Mouse (Mus musculus) liver, embryonic 15.5 days (tissue): ENCODE data around the gene Rsph10b. TPM values are rescaled to one million over a fixed set of nuclear protein-coding genes. Genes with fewer than 3 reads are reported as not detected.

ENCODE experiments used
- ATAC-seq: fragments of 200-750 bp; cut with Nextera tagmentation; 2 replicates; pipeline ENCODE4 v1.8.0; 2017; ENCODE audit warnings: moderate number of reproducible peaks, mild to moderate bottlenecking, moderate library complexity; ENCODE audit not compliant: insufficient read depth
- H3K27ac ChIP-seq: fragments of 300-500 bp; sonication (generic); replicated peaks from 2 replicates; pipeline ENCODE4 v1.5.1; 2015; ENCODE audit warnings: mild to moderate bottlenecking, inconsistent platforms
- H3K27me3 ChIP-seq: fragments of 300-500 bp; sonication (generic); 2 replicates; pipeline ENCODE4 v1.6.1; 2015; ENCODE audit warnings: mild to moderate bottlenecking, inconsistent platforms
- H3K36me3 ChIP-seq: fragments of 300-500 bp; sonication (generic); replicated peaks from 2 replicates; pipeline ENCODE4 v1.6.1; 2015; ENCODE audit warnings: moderate library complexity, mild to moderate bottlenecking, inconsistent platforms
- H3K4me1 ChIP-seq: fragments of 300-500 bp; sonication (generic); replicated peaks from 2 replicates; pipeline ENCODE4 v1.6.1; 2015; ENCODE audit warnings: inconsistent platforms
- H3K4me2 ChIP-seq: fragments of 300-500 bp; sonication (generic); 2 replicates; pipeline ENCODE4 v1.6.1; 2015; ENCODE audit warnings: moderate library complexity, mild to moderate bottlenecking, inconsistent platforms
- H3K4me3 ChIP-seq: fragments of 300-500 bp; sonication (generic); replicated peaks from 2 replicates; pipeline ENCODE4 v1.5.1; 2015; ENCODE audit warnings: mild to moderate bottlenecking, inconsistent platforms
- H3K9ac ChIP-seq: fragments of 300-500 bp; sonication (generic); 2 replicates; pipeline ENCODE4 v1.6.1; 2015; ENCODE audit warnings: moderate library complexity, mild to moderate bottlenecking, inconsistent platforms
- H3K9me3 ChIP-seq: fragments of 300-500 bp; sonication (generic); replicated peaks from 2 replicates; pipeline ENCODE4 v1.6.1; 2016; ENCODE audit warnings: inconsistent platforms
- WGBS: fragments of 180-500 bp; shearing (Covaris S2); methylation state at CpG from one replicate; pipeline ENCODE4 v1.1.7; 2015; ENCODE audit warnings: mixed read lengths; ENCODE audit not compliant: insufficient replicate concordance; 5-methylcytosine and 5-hydroxymethylcytosine counted together
- polyA plus RNA-seq: library from polyadenylated mRNA; unstranded; fragments of >200 nt; fragmentation: Nextera tagmentation; extraction: Ambion mirVana; gene quantifications from 2 replicates; pipeline ENCODE4 v1.2.1, GENCODE M21; 2015

The Rsph10b gene
- 0.40 and 0.70 TPM in 2 replicates for polyA plus RNA-seq

DNA sequence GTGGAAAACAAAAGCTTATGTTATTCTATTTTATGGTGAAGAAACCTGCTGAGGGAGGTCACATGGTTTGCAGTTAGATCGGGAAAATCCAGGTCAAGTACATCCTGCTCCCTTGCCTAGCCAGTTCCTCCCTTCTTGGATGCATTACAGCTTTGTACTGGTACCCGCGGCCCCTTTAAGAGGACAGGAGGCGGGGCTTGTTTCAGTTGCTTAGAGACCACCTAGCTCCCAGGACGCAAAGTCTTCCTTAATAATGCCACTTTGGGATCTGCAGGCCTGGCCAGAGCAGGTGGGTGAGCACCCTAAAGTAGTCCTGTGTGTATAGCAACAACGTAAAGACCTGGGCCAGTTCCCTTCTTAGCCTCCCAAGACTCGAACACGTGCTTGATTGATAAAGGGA, at the start of gene Rsph10b:
Rsph10b (plus strand) TSS at position 205 of the 400 bp plus-strand sequence.
- Histone ChIP-seq H3K4me2 (no peak within 1 kb of the TSS), H3K4me3 (no peak within 1 kb of the TSS), H3K9ac (no peak within 1 kb of the TSS), H3K9me3 (no peaks in the 10 kb centered on the region), H3K4me1 (peaks cover 7% of the 10 kb centered on the region; the same call in 1 of the 2 replicates), H3K36me3 (peaks cover 48% of the 10 kb centered on the region), H3K27ac (no peak within 1 kb of the TSS), H3K27me3 (no peaks in the 10 kb centered on the region; the same call in 1 of the 2 replicates)
- 45% methylated on average over 8 of the region's 8 CpGs for WGBS
- ATAC-seq: no peak

DNA sequence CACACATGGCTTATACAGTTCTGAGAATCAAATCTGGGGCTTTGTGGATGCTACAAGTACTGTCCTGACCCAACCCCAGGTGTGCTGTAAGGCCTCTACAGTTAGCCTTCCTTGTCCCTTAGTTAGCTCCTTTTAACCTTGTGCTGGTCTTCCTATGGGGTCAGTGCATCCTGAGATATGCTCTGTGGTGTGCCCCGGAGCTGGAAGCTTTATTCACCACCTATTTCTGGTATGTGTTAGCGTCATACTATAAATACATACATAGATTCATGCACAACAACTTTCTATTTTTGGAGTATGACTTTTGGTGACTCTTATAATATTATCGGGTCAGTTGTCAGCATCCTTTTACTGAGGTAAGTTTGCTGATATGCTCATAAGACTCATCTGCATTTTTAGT, 47.6 kb upstream of the Rsph10b start:
- WGBS: 91% methylated on average over 3 of the region's 3 CpGs
- Histone ChIP-seq H3K9me3 (0 out of 2 replicates have a peak, but pooled peaks cover 8% of the 10 kb centered on the region), H3K36me3 (peaks cover 100% of the 10 kb centered on the region), H3K4me3 (no peak overlapping the region), H3K27ac (no peak overlapping the region), H3K27me3 (no peaks in the 10 kb centered on the region), H3K4me1 (no peaks in the 10 kb centered on the region), H3K9ac (no peak overlapping the region), H3K4me2 (no peak overlapping the region)
- no peak for ATAC-seq

DNA sequence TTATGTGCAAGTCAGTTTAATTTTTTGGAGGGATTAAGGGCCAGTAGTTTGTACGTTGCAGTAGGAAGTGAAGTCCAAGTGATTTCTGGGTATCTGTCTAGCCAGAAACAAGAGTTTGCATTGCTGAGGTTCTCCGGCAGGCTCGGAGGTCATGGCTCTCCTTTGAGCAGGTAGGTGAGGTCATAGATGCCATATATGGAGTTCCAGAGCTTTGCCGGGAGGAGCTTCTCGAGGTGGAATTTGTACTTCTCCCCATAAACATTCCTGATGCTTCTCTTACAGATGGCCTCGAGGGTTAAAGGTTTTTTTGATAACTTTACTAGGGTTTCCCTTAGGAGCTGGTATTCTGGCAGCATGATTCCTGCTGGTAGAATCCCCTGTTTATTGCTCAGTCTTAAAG, 42.1 kb upstream of the Rsph10b start:
- H3K27ac ChIP-seq: no peak overlapping the region
- peaks cover 25% of the 10 kb centered on the region for H3K4me1 ChIP-seq
- no peak overlapping the region for H3K4me2 ChIP-seq
- no peaks in the 10 kb centered on the region for H3K27me3 ChIP-seq
- ATAC-seq: no peak; the same call in 1 of the 2 replicates
- peaks cover 100% of the 10 kb centered on the region for H3K36me3 ChIP-seq
- H3K9ac ChIP-seq: no peak overlapping the region
- H3K4me3 ChIP-seq: no peak overlapping the region
- H3K9me3 ChIP-seq: no peaks in the 10 kb centered on the region
- 77% methylated on average over 6 of the region's 6 CpGs for WGBS

DNA sequence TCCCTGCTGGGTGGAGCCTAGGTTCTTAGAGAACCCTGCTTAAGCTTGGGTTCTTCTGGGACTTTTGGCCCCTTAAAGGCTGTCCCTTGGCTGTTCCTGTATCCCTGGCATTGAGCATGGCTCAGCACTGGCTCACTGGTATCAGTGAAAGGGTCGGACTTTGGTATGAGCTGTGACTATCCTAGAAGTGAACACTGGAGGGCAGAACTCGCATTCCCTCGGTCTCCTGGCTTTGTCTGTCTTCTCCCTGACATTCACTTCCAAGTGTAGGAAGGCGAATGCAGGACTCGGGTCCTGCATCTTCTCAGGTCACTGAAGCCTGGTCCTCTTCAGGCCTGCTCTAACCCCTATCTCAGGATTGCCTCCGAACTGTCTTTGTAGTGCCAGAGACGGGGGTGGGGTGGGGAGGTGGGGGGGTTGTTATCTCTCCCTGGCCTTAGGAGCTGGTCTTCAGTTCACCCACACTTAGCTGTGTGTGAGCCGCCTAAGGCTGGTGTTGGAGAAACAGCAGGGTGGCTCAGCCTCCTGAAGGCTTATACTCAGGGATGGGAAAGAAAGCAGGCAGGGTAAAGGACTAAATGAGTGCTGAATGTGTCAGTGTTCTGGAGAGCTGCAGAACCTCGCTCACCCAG, 40.5 kb upstream of the Rsph10b start:
- H3K36me3 ChIP-seq: peaks cover 100% of the 10 kb centered on the region
- WGBS: 55% methylated on average over 9 of the region's 9 CpGs

DNA sequence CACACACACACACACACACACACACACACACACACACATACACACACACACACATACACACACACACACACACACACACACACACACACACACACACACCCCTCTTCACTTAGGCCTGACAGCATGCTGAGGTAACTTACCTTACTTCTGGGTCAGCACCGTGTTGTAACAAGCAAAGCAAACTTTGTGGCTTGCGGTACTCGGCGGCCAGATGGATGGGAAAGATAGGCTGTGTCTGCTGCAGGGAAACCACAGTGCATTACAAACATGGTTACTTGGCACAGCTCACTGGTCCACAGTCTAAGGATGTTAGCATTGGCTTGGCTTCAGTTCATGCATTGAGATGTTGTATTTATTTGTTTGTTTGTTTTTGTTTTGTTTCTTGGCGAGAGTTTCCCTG, 39.4 kb upstream of the Rsph10b start:
- peak; percentile 56 for ATAC-seq
- H3K27ac ChIP-seq: no peak overlapping the region
- no peaks in the 10 kb centered on the region for H3K9me3 ChIP-seq
- no peak overlapping the region for H3K4me3 ChIP-seq
- H3K4me2 ChIP-seq: no peak overlapping the region
- H3K27me3 ChIP-seq: no peaks in the 10 kb centered on the region
- H3K36me3 ChIP-seq: peaks cover 100% of the 10 kb centered on the region
- peaks cover 25% of the 10 kb centered on the region for H3K4me1 ChIP-seq
- 16% methylated on average over 5 of the region's 5 CpGs for WGBS
- no peak overlapping the region for H3K9ac ChIP-seq

More for the DNA sequence above, 40.5 kb upstream of the Rsph10b start:
- Histone ChIP-seq H3K27me3 (no peaks in the 10 kb centered on the region), H3K4me2 (no peak overlapping the region), H3K4me3 (no peak overlapping the region), H3K9me3 (no peaks in the 10 kb centered on the region), H3K27ac (no peak overlapping the region), H3K9ac (no peak overlapping the region), H3K4me1 (peaks cover 25% of the 10 kb centered on the region)
- ATAC-seq: no peak

GRCm38 (mm10) chr5:143897635-143898330, 35.1 kb upstream of the Rsph10b start, which contains the start of gene Ankrd61:
Gene Ankrd61, minus strand, starts transcription at chr5:143897685.
- H3K9ac ChIP-seq: no peak within 1 kb of the TSS
- no peak within 1 kb of the TSS for H3K4me3 ChIP-seq
- peaks cover 12% of the 10 kb centered on the region for H3K4me1 ChIP-seq
- H3K27me3 ChIP-seq: no peaks in the 10 kb centered on the region
- H3K36me3 ChIP-seq: peaks cover 100% of the 10 kb centered on the region
- WGBS: 87% methylated on average over 14 of the region's 14 CpGs
- ATAC-seq: no peak
- no peak within 1 kb of the TSS for H3K4me2 ChIP-seq
- no peak within 1 kb of the TSS for H3K27ac ChIP-seq
- H3K9me3 ChIP-seq: no peaks in the 10 kb centered on the region

GRCm38 (mm10) chr5:143902111-143902510, 30.7 kb upstream of the Rsph10b start:
- Histone ChIP-seq H3K27ac (no peak overlapping the region), H3K9me3 (no peaks in the 10 kb centered on the region), H3K4me2 (no peak overlapping the region), H3K4me3 (no peak overlapping the region), H3K36me3 (peaks cover 98% of the 10 kb centered on the region), H3K4me1 (peaks cover 31% of the 10 kb centered on the region), H3K27me3 (no peaks in the 10 kb centered on the region), H3K9ac (no peak overlapping the region)
- 87% methylated on average over 3 of the region's 3 CpGs for WGBS
- no peak for ATAC-seq

DNA sequence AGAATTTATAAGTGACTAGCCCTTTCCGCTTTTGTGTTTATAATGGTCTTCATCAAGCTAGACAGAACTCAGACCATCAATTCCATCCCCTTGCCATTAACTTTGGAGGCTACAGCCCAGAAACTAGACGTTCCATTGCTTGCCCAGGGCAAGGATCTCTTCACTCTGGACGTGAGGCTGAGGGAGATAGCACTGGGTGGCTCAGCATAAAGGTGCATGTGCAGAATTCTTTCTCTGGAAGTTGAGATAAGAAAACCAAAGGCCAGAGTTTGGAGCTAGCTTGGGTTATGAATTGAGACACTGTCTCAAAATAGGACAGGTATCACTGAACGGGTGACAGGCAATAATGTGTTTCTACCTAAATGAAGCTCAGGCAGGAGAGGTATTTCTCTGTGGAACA, 29.0 kb upstream of the Rsph10b start:
- no peak overlapping the region for H3K4me2 ChIP-seq
- WGBS: 34% methylated on average over 4 of the region's 4 CpGs
- H3K9me3 ChIP-seq: no peaks in the 10 kb centered on the region
- no peak overlapping the region for H3K9ac ChIP-seq
- H3K4me3 ChIP-seq: no peak overlapping the region
- peak overlapping the region; percentile 43; the same call in 1 of the 2 replicates for H3K27ac ChIP-seq
- H3K36me3 ChIP-seq: peaks cover 81% of the 10 kb centered on the region
- peaks cover 47% of the 10 kb centered on the region for H3K4me1 ChIP-seq
- peak; percentile 59 for ATAC-seq
- H3K27me3 ChIP-seq: no peaks in the 10 kb centered on the region

DNA sequence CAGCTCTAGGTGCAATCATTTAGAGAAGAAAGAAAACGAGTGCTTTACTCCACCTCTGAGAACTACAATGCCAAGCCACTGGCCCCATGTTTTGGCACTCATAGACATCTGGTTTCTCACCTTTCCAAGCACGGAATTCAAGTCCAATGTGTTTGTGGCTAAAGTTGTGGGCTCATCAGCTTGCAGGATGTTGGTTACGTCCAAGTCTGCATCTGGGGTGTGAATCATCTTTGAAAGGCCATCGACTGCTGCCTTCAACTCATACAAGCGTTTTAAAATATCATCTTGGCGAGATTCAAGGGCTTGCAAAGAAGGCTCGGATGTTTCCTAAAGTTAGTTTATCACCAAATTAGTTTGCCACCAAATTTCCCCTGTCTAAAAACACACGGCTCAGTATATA, 26.4 kb upstream of the Rsph10b start:
- 78% methylated on average over 8 of the region's 8 CpGs for WGBS
- Histone ChIP-seq H3K9me3 (no peaks in the 10 kb centered on the region), H3K4me2 (no peak overlapping the region), H3K4me3 (no peak overlapping the region), H3K27me3 (no peaks in the 10 kb centered on the region), H3K9ac (no peak overlapping the region), H3K27ac (0 out of 2 replicates have a peak overlapping the region, but pooled peaks have one; percentile 7), H3K36me3 (peaks cover 55% of the 10 kb centered on the region), H3K4me1 (peaks cover 58% of the 10 kb centered on the region)
- ATAC-seq: no peak

DNA sequence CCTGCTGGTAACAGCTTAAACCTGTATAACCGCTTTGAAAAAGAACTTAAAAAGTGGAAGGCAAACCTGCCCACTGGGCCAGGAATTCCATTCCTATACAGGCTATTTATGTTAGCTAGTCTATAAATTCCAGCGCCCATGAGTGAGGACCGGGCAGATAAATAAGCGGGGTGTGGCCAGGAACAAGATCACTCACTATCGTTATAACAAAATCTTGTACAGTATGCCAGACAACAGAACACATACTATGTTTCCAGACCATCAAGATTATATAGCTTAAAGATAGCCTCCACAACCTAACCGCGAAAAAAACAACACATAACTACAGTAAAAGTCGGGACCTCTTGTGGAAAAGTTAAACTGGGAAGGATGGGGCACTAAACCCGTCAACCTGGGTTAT, 23.9 kb upstream of the Rsph10b start:
- Histone ChIP-seq H3K27me3 (no peaks in the 10 kb centered on the region), H3K4me2 (peak overlapping the region; percentile 91), H3K27ac (peak overlapping the region; percentile 98), H3K36me3 (peaks cover 40% of the 10 kb centered on the region), H3K4me1 (peaks cover 42% of the 10 kb centered on the region), H3K9me3 (no peaks in the 10 kb centered on the region), H3K4me3 (peak overlapping the region; percentile 87), H3K9ac (peak overlapping the region; percentile 63)
- WGBS: 2% methylated on average over 9 of the region's 9 CpGs
- peak; percentile 49 for ATAC-seq
